Mouse (Mus musculus) liver (tissue): ENCODE data around the gene Tgfb2.

Experiments used
- DNase-seq: peaks from one replicate; pipeline ENCODE4 v3.0.0-alpha.2; 2020; ENCODE audit warnings: mixed read lengths

Tgfb2 gene

GRCm38 (mm10) chr1:186581114-186581513, 124.7 kb downstream of the Tgfb2 start:
- DNase-seq = no peak

GRCm38 (mm10) chr1:186577302-186577701, 128.5 kb downstream of the Tgfb2 start:
- no peak for DNase-seq

- DNase-seq = peak; percentile 4
Observed at GRCm38 (mm10) chr1:186575629-186576028, 130.2 kb downstream of the Tgfb2 start.

GRCm38 (mm10) chr1:186575074-186575473, 130.7 kb downstream of the Tgfb2 start:
- no peak for DNase-seq
